Mouse (Mus musculus): ENCODE results near the gene Ptpn13.

Ptpn13 gene

DNA sequence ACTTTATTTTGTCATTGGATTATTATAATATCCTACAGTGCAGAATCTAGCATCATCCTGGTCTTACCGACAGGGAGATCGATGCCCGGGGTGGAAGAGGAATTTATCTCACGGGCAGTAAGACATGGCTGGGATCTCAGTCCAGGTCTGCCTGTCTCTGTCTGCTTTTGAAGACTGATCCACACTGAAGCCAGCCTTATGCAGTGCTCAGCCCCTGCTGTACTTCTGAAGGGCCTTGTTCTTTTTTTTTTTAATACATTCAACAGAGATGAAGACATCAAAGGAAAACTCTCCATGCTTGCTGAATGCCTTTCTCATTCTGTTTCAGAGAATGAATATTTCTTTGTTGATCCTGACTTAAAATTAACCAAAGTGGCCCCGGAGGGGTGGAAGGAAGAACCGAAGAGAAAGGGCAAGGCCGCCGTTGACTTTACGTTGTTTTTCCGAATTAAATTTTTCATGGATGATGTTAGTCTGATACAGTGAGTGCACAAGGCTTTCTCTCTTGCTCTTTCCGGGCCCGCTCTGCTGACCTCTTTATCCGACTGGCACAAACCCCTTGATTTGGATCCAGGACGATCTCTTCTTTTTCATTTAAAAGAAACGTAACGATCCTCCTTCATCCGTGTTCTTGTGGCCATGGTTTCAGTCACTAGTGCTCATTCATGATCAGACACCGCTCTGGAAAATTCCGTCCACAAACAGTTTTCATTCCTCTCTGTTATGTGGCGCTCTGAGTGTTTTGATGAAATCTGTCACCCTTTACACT is 101.9 kb downstream of the Ptpn13 start:
- no peak for DNase-seq

DNA sequence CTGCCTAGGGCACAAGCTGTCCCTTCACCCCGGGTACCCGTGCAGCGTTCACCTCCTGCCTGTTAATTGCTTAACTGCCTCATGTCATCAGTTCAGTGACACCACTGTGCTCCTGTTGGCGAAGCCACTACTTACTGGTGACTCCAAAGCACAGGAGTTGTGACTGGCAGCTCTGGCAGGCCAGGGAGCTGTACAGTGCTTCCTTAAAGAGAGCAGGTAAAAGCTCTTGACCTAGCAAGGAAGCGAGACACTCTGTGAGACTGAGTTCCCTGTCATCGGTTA is 102.4 kb downstream of the Ptpn13 start:
- DNase-seq: no peak

GRCm38 (mm10) chr5:103530214-103530613 is 105.2 kb downstream of the Ptpn13 start:
- no peak for DNase-seq

GRCm38 (mm10) chr5:103532841-103533390 is 107.9 kb downstream of the Ptpn13 start:
- no peak for DNase-seq

GRCm38 (mm10) chr5:103534454-103534853 is 109.5 kb downstream of the Ptpn13 start:
- DNase-seq: no peak

- no peak for DNase-seq
Measured at GRCm38 (mm10) chr5:103537429-103537828, 112.4 kb downstream of the Ptpn13 start.

DNA sequence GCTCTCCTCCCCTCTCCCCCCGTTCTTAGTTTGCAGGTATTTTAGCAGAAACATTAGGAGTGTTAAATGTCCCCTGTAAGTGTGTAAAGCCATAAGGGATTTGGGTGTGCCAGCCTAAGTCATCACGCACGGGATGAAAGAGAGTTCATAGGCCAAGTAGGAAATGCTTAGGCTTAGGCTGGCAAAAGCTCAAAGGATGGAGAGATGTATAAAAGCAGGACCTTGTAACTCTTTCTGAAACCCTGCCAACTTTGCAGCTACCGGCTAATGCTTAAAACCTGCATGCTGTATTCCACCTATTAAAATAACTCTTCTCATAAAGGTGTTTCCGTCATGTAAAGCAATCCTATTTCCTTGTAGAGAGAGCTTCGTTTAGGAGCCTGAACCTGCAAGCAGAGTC is 115.6 kb downstream of the Ptpn13 start:
- DNase-seq: no peak

GRCm38 (mm10) chr5:103541136-103541535 is 116.1 kb downstream of the Ptpn13 start:
- DNase-seq: no peak

DNA sequence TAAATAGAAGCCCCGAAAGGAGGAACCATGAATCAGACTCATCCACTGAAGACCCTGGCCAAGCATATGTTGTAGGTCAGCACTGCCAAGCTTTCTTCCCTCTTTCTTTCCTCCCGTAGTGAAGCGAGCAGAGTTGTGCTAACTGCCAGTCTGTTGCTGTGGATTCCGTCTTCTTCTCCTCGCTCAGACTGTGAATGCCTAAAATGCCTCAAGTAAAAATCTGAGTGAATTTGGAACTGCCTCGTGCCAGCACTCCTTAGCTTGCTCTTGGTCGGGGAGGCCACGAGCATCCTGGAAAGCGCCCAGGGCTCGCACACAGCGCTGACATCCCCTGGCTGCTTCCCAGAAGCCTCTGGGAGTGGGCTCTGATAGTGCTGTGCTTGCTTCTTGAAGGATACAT is 116.5 kb downstream of the Ptpn13 start:
- no peak for DNase-seq

GRCm38 (mm10) chr5:103545381-103546000 is 120.5 kb downstream of the Ptpn13 start:
- DNase-seq: no peak

DNA sequence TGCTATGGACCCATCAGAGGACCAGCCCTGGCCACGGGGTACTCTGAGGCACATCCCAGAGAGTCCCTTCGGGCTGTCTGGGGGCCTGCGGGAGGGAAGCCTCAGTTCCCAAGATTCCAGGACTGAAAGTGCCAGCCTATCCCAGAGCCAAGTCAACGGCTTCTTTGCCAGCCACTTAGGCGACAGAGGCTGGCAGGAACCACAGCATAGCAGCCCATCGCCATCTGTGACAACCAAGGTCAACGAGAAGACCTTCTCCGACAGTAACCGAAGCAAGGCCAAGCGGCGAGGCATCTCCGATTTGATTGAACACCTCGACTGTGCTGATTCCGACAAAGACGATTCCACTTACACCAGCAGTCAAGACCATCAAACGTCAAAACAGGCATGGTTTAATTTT is 129.8 kb downstream of the Ptpn13 start:
- no peak for DNase-seq

DNA sequence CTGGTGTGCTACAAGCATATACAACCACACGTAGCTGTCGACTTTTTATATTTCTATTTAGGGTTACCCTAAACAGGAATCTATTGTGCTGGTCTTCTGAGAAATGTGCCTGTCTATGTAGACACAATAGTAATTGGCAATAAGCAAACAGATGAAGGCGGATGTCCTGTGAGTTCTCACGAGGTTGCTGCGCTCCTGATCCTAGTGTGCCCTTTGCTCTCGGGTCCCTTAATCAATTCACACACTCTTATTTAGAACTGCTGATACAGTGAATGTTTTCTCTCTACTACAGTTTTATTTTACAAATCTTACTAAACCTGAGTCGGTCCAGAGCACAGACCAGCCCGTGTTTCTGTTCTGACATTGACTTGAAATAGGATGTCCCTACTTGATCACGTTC is 135.6 kb downstream of the Ptpn13 start:
- no peak for DNase-seq

- DNase-seq: no peak
Measured at GRCm38 (mm10) chr5:103568034-103568433, 143.0 kb downstream of the Ptpn13 start.

DNA sequence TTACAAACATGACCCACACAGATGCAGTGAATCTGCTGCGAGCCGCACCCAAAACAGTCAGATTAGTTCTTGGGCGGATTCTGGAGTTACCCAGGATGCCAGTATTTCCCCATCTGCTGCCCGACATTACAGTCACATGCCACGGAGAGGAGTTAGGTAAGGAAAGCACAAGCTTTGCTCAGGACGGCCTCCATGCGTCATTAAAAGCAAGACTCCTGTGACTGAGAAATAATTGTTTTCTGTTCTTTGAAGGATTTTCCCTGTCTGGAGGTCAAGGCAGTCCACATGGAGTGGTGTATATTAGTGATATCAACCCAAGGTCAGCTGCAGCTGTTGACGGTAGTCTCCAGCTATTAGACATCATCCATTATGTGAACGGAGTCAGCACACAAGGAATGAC is 144.5 kb downstream of the Ptpn13 start:
- DNase-seq: no peak

DNA sequence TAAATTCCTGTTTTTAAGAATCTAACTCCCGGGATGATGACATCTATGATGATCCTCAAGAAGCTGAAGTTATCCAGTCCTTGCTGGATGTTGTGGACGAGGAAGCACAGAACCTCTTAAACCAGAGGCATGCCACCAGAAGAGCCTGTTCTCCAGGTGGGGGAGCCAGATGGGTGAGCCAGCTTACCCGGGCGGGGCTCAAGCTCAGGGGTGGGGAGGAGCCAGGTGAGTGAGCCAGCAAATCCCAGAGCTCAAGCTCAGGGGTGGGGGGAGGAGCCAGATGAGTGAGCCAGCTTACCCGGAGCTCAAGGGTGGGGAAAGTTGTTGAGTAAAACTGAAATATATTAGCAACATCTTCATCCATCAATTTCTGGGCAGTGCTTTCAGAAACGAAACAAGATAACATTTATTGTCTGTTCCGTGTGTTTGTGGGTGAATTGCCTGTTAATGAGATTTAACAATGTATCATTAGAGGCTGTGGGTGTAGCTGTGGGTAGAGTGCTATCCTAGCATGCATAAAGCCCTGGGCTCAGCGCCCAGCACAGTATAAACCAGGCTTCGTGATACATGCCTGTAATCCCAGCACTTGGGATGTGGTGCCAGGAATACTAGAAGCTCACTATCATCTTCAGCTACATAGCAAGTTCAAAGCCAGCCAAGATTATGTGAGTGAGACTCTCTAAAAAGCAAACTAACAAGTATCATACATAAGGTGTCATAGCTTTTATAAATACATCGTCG is 154.9 kb downstream of the Ptpn13 start:
- no peak for DNase-seq

DNA sequence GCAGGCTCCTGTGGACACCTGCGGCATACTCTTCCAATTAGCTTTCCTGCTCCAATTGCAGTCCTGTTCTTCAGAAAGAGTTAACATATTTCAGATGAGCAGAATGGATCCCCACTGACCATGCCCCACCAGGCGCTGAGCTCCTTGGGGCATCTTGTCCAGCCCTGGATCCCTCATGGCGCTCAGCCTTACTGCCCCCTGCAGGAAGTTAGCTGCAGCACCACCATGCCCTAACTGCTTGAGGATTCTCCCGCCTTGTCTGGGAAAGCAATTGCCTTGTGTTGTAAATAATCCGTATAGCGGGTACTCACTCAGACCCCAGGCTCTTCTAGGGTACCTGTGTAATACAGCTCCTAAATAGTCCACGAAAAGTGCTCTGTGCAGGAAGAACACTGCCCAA is 162.2 kb downstream of the Ptpn13 start:
- no peak for DNase-seq

DNA sequence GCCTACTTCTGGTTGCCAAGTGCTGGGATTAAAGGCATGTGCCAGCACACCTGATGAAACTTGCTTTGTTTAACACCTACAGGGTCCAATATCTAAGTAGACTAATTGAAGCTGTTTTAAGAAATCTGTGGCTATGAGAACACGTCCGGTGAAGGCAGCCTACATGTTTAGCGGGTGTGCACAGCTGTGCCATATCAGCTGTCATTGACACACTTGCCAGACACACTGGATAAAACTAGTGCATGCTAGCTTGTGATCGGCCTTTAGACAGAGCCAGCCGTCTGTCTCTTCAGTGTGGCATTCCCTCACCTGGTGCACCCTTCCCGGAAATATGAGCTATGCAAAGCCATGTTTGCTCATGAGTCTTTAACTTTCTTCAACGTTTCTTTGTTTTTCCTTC is 166.9 kb downstream of the Ptpn13 start:
- DNase-seq: no peak

DNA sequence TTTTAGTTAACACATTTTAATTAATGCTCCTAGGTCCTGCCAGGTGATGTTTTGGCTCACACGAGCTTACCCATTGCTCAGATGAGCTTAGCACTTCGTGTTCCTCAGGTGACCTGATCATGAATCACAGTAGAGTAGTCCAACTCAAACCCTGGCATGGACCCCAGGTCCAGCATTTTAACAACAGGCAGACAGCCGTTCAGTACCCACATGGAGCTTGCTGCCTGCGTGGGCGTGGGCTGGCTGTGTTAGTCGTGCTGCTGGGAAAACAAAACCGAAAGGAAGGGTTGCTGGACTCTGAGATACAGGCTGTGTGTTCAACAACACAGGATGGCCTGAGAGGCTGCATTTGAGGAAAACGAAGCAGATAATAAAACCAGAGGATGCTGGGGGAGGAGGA is 167.7 kb downstream of the Ptpn13 start:
- peak; percentile 21 for DNase-seq

GRCm38 (mm10) chr5:103593575-103593974 is 168.6 kb downstream of the Ptpn13 start:
- no peak for DNase-seq

DNA sequence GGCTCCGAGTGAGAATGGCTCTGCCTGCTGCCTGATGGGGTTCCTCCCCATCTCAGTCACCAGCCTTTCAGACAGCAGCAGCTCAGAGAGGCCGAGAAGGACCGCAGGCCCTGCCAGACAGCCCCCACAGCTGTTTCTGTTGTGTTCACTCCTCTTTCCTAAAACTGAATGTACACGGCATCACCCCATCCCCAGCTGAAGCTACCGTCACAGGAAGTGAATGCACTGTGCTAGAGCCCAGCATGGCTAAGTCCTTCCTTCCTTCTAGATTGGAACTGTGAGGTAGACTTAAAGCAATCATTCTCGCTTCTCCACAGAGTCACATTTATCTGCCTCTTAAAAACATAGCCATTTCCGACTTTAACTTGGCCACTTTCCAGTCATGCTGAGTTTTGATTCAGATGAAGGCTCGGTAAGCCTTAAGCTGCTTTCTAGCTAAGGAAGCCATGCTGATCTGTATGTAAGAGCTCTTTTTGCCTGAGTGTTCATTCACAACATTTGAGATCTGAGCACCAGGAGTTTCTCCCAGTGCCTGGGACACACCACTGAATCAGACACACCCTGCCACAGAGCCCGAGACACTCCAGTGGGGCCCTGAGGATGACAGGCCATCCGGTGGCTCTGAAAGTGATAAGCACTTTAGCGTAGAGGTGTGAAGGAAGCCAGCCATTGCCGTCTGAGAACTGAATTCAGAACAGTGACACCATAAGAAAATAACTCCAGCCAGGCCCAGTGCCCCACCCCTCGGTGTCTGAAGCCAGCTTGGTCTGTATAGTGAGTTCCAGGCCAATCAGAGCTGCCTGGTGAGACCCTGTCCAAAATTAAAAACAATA is 170.6 kb downstream of the Ptpn13 start:
- DNase-seq: no peak

- DNase-seq: no peak
Measured at GRCm38 (mm10) chr5:103596467-103597146, 171.6 kb downstream of the Ptpn13 start.

- DNase-seq: peak; percentile 67
Measured at GRCm38 (mm10) chr5:103597604-103598003, 172.6 kb downstream of the Ptpn13 start.
